Comparison of ENCODE assay signal across 11 mouse cellular contexts in the genomic region with DNA sequence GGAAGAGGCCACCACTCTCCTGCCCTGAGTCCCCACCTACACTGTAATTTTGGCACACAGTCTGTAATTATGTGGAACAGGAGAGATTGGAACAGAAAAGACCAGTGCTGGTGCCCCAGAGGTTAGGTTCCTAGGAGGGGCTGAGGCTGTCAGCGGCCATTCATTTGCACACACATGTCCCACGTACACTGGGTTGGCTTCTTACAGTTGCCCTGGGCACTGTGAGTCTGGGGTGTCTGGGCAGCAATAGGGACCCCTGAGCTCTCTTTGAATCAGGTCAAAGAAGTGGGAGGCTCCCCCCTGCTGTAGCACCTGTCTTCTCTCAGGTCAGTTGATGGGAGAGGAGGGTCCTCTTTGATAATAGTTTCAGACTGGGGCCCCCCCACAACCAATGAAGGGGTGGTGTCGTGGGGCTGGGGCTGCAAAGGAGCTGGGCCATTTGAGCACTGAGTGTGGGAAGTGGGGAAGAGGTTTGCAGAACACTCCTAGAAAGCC. TPM values are rescaled to one million over a fixed set of nuclear protein-coding genes. Genes with fewer than 3 reads are reported as not detected.
DNase-seq lines count a peak whose midpoint lies in the region; ATAC-seq and TF ChIP-seq lines count a peak whose summit lies in the region.
"Had no signal": no experiment of that assay in that cellular context is flagged by ENCODE, and none has a peak within 500 bp of the region (broad histone marks: within the 10 kb centered on the region; RNA-seq: fewer than 3 reads in every experiment).

No protein-coding gene starts in this region.

- H3K27ac ChIP-seq in neural tube, embryonic 11.5 days (ENCODE audit: low read depth, low read length), result peak overlapping the region; percentile 97
- peak overlapping the region; percentile 99 for H3K27ac ChIP-seq in forebrain, embryonic 12.5 days
- H3K27ac ChIP-seq in hindbrain, postnatal 0 days, result peak overlapping the region; percentile 94
- H3K27ac ChIP-seq in olfactory bulb, adult 2 months (ENCODE audit: insufficient read depth, low read depth, low read length), result peak overlapping the region; percentile 4
- no peak overlapping the region for H3K27ac ChIP-seq in heart, embryonic 11.5 days (ENCODE audit: low read depth, low read length)

- peaks cover 13% of the 10 kb centered on the region; the same call in 1 of the 2 replicates for H3K4me1 ChIP-seq in neural tube, embryonic 11.5 days (ENCODE audit: control insufficient read depth, insufficient read depth, low read length)
- peaks cover 81% of the 10 kb centered on the region for H3K4me1 ChIP-seq in forebrain, embryonic 12.5 days
- H3K4me1 ChIP-seq in hindbrain, postnatal 0 days (ENCODE audit: insufficient read depth, low read length), result peaks cover 40% of the 10 kb centered on the region
- peaks cover 46% of the 10 kb centered on the region for H3K4me1 ChIP-seq in olfactory bulb, adult 2 months (ENCODE audit: control insufficient read depth, insufficient read depth, low read length)
- no peaks in the 10 kb centered on the region for H3K4me1 ChIP-seq in heart, embryonic 11.5 days (ENCODE audit: control insufficient read depth, insufficient read depth, low read length)

- H3K4me3 ChIP-seq in neural tube, embryonic 11.5 days (ENCODE audit: low read depth, low read length), result peak overlapping the region; percentile 59
- H3K4me3 ChIP-seq in forebrain, embryonic 12.5 days (replicated peaks), result peak overlapping the region; percentile 71
- peak overlapping the region; percentile 57 for H3K4me3 ChIP-seq in hindbrain, postnatal 0 days (ENCODE audit: low read length)
- peak overlapping the region; percentile 74 for H3K4me3 ChIP-seq in olfactory bulb, adult 2 months (ENCODE audit: insufficient read depth, low read depth, low read length)
- H3K4me3 ChIP-seq in heart, embryonic 11.5 days (ENCODE audit: low read depth, low read length), result no peak overlapping the region

- no peaks in the 10 kb centered on the region for H3K9me3 ChIP-seq in neural tube, embryonic 11.5 days (ENCODE audit: control insufficient read depth, low read length)
- H3K9me3 ChIP-seq in forebrain, embryonic 12.5 days, result no peaks in the 10 kb centered on the region
- H3K9me3 ChIP-seq in hindbrain, postnatal 0 days (ENCODE audit: low read length), result no peaks in the 10 kb centered on the region
- H3K9me3 ChIP-seq in heart, embryonic 11.5 days (replicated peaks; ENCODE audit: control insufficient read depth, low read length), result no peaks in the 10 kb centered on the region

- ATAC-seq in neural tube, embryonic 11.5 days (ENCODE audit: insufficient read depth, low FRiP score, low TSS enrichment), result no peak
- ATAC-seq in forebrain, embryonic 12.5 days (ENCODE audit: low FRiP score), result no peak
- no peak for ATAC-seq in hindbrain, postnatal 0 days
- ATAC-seq in heart, embryonic 11.5 days (replicated peaks; ENCODE audit: insufficient number of reproducible peaks, low FRiP score, low TSS enrichment), result no peak

- no peak for TF ChIP-seq POLR2A in olfactory bulb, adult 2 months (IDR thresholded peaks at IDR 0.05; ENCODE audit: insufficient read depth, low read depth, low read length)

- peak overlapping the region; percentile 73 for H3K4me2 ChIP-seq in neural tube, embryonic 11.5 days (ENCODE audit: low read depth)
- peak overlapping the region; percentile 88 for H3K4me2 ChIP-seq in forebrain, embryonic 12.5 days
- peak overlapping the region; percentile 66 for H3K4me2 ChIP-seq in hindbrain, postnatal 0 days (ENCODE audit: low read depth, low read length)
- no peak overlapping the region for H3K4me2 ChIP-seq in heart, embryonic 11.5 days

- no peaks in the 10 kb centered on the region for H3K36me3 ChIP-seq in neural tube, embryonic 11.5 days (ENCODE audit: control insufficient read depth, insufficient read depth, low read length)
- peaks cover 24% of the 10 kb centered on the region for H3K36me3 ChIP-seq in forebrain, embryonic 12.5 days (replicated peaks)
- H3K36me3 ChIP-seq in hindbrain, postnatal 0 days (ENCODE audit: insufficient read depth, low read length), result no peaks in the 10 kb centered on the region
- H3K36me3 ChIP-seq in heart, embryonic 11.5 days (ENCODE audit: control insufficient read depth, insufficient read depth, low read length), result no peaks in the 10 kb centered on the region

- peak overlapping the region; percentile 88 for H3K9ac ChIP-seq in neural tube, embryonic 11.5 days (ENCODE audit: low read length)
- H3K9ac ChIP-seq in forebrain, embryonic 12.5 days, result peak overlapping the region; percentile 99
- peak overlapping the region; percentile 81 for H3K9ac ChIP-seq in hindbrain, postnatal 0 days (replicated peaks; ENCODE audit: low read length)
- no peak overlapping the region for H3K9ac ChIP-seq in heart, embryonic 11.5 days (ENCODE audit: low read depth, low read length)

- no peak for TF ChIP-seq CTCF in hindbrain, postnatal 0 days (IDR thresholded peaks at IDR 0.05; ENCODE audit: low read depth)
- TF ChIP-seq CTCF in olfactory bulb, adult 2 months (IDR thresholded peaks at IDR 0.05; ENCODE audit: insufficient read depth, low read depth, low read length), result no peak

- H3K27me3 ChIP-seq in neural tube, embryonic 11.5 days (ENCODE audit: control insufficient read depth, insufficient read depth, low read length), result peaks cover 88% of the 10 kb centered on the region
- peaks cover 68% of the 10 kb centered on the region for H3K27me3 ChIP-seq in forebrain, embryonic 12.5 days
- H3K27me3 ChIP-seq in hindbrain, postnatal 0 days (ENCODE audit: insufficient read depth, low read length), result 0 out of 2 replicates have a peak, but pooled peaks cover 4% of the 10 kb centered on the region
- H3K27me3 ChIP-seq in heart, embryonic 11.5 days (ENCODE audit: control insufficient read depth, insufficient read depth, low read length), result peaks cover 96% of the 10 kb centered on the region

- intact Hi-C loops in heart, postnatal 36 days (cut with DNase I), result no loop called here

- WGBS in neural tube, embryonic 11.5 days, result 0% methylated on average over 3 of the region's 3 CpGs
- WGBS in forebrain, embryonic 12.5 days, result 0% methylated on average over 3 of the region's 3 CpGs
- 3% methylated on average over 3 of the region's 3 CpGs for WGBS in hindbrain, postnatal 0 days
- whole genome bisulfite sequencing in olfactory bulb, adult 2 months, result 17% methylated on average over 3 of the region's 3 CpGs
- WGBS in heart, embryonic 11.5 days (ENCODE audit: insufficient replicate concordance), result 13% methylated on average over 3 of the region's 3 CpGs

- peak; percentile 9 for DNase-seq in neural tube, embryonic 11.5 days (ENCODE audit: low spot score)
- DNase-seq in neural tube, embryonic 10.5 days (ENCODE audit: extremely low spot score, low spot score), result no peak
- DNase-seq in hindbrain, postnatal 0 days (ENCODE audit: low spot score), result peak; percentile 37
- no peak for DNase-seq in heart, postnatal 36 days
- no peak for DNase-seq in T-cell, adult 2 months (ENCODE audit: low spot score)
- DNase-seq: lung, adult 2 months; thymus, postnatal 36 days had no signal

RNA-seq across cellular contexts. Expression of a gene that starts 46.2 kb away (rescaled TPM):
- 0.27 and 1.2 TPM in 2 replicates for polyA plus RNA-seq in neural tube, embryonic 11.5 days (2014; fragmentation: Nextera tagmentation; extraction: Ambion mirVana)
- polyA plus RNA-seq in forebrain, embryonic 12.5 days (2016; fragmentation: Nextera tagmentation; extraction: Ambion mirVana), result 0.28 TPM in 1 of 2 replicates, not detected in the other
- total RNA-seq in hindbrain, postnatal 0 days (2014; rRNA removed), result 0.94 and 1.0 TPM in 2 replicates
- 0.37 and 0.43 TPM in 2 replicates for polyA plus RNA-seq in hindbrain, postnatal 0 days (2015; fragmentation: Nextera tagmentation; extraction: Ambion mirVana)
- polyA plus RNA-seq in olfactory bulb, adult 2 months (2012; ENCODE audit: insufficient read depth, insufficient read length, low replicate concordance, missing spikeins), result not detected in 2 replicates
- not detected for total RNA-seq in heart, postnatal 36 days (2021)
- polyA plus RNA-seq in heart, embryonic 11.5 days (2014; fragmentation: Nextera tagmentation; extraction: Ambion mirVana), result 0.10 TPM in 1 of 2 replicates, not detected in the other
- total RNA-seq: heart, adult 8-10 months had no signal

Comparison
In these comparisons a context has a peak if more than half of its experiments do, and no peak if none do; other contexts are left out.
1. DNase-seq: peak in neural tube, embryonic 11.5 days (single experiment) and hindbrain, postnatal 0 days (single experiment); none in neural tube, embryonic 10.5 days (single experiment), heart, postnatal 36 days (0 of 2) and T-cell, adult 2 months (single experiment).